Mouse (Mus musculus) ES-E14 (cell line): Measurements from ENCODE around the gene Psmg1. TPM values are rescaled to one million over a fixed set of nuclear protein-coding genes. Genes with fewer than 3 reads are reported as not detected.
"Not testable (repeated sequence)": the region's sequence is repeated elsewhere in the genome, so short reads cannot be mapped to it uniquely, and the experiment has no call there.

Experiments
- DNase-seq: peaks from one replicate; pipeline ENCODE4 v3.0.0-alpha.2; 2013; ENCODE audit warnings: low read depth, low spot score
- H3K27ac ChIP-seq: 2 replicates; pipeline ENCODE4 v1.5.1; 2012; ENCODE audit warnings: low read depth, mild to moderate bottlenecking, low read length, moderate library complexity, mixed read lengths; ENCODE audit not compliant: poor library complexity, insufficient read depth, severe bottlenecking
- H3K36me3 ChIP-seq: 2 replicates; pipeline ENCODE4 v1.6.1; 2012; ENCODE audit warnings: mild to moderate bottlenecking, low read length, moderate library complexity, mixed read lengths; ENCODE audit not compliant: control insufficient read depth, poor library complexity, insufficient read depth, severe bottlenecking
- H3K4me1 ChIP-seq, 2 experiments: fragments of 150-350 bp in 1 of 2; sonication (generic) in 1 of 2; 2 replicates each; pipeline ENCODE4 v1.6.1; 2012; ENCODE audit warnings: low read length in 2 of 2, mild to moderate bottlenecking in 1 of 2, mixed read lengths in 1 of 2; ENCODE audit not compliant: control insufficient read depth in 2 of 2, insufficient read depth in 2 of 2, poor library complexity in 1 of 2
- H3K4me3 ChIP-seq, 2 experiments: fragments of 150-350 bp in 1 of 2; sonication (generic) in 1 of 2; 2 replicates each; pipeline ENCODE4 v1.5.1; 2012; ENCODE audit warnings: low read length in 2 of 2, low read depth in 1 of 2, mild to moderate bottlenecking in 1 of 2, mixed read lengths in 1 of 2; ENCODE audit not compliant: insufficient read depth in 1 of 2, poor library complexity in 1 of 2, severe bottlenecking in 1 of 2
- H3K9ac ChIP-seq: 2 replicates; pipeline ENCODE4 v1.6.1; 2012; ENCODE audit warnings: low read depth, mild to moderate bottlenecking, low read length, mixed read lengths; ENCODE audit not compliant: poor library complexity, insufficient read depth, severe bottlenecking
- H3K9me3 ChIP-seq: fragments of 150-350 bp; sonication (generic); 2 replicates; pipeline ENCODE4 v1.6.1; 2012; ENCODE audit warnings: low read depth, mild to moderate bottlenecking, low read length; ENCODE audit not compliant: control insufficient read depth, insufficient read depth
- CHD2 ChIP-seq: IDR thresholded peaks from 2 replicates; pipeline ENCODE4 v1.6.1; 2014; ENCODE audit warnings: mild to moderate bottlenecking, low read depth, low read length, inconsistent platforms
- HCFC1 ChIP-seq: IDR thresholded peaks from 2 replicates; pipeline ENCODE4 v1.6.1; 2012; ENCODE audit warnings: low read length, inconsistent platforms, borderline replicate concordance; ENCODE audit not compliant: insufficient read depth
- MAFK ChIP-seq: IDR thresholded peaks from 2 replicates; pipeline ENCODE4 v1.6.1; 2014; ENCODE audit warnings: mild to moderate bottlenecking, low read depth, low read length, inconsistent platforms; ENCODE audit not compliant: insufficient read depth
- ZC3H11A ChIP-seq: IDR thresholded peaks from 2 replicates; pipeline ENCODE4 v1.6.1; 2012; ENCODE audit warnings: low read depth, mild to moderate bottlenecking, inconsistent platforms, low read length, borderline replicate concordance
- ZNF384 ChIP-seq: IDR thresholded peaks from 2 replicates; pipeline ENCODE4 v1.6.1; 2012; ENCODE audit warnings: low read depth, low read length, inconsistent platforms
- in situ Hi-C, 2 experiments: fragments of 600-800 bp; cut with MboI; formaldehyde crosslinking; loops; one replicate each; pipeline ENCODE4 v1.15.1; 2025; ENCODE audit warnings: low sequenced_read_pairs in 2 of 2, inconsistent platforms in 1 of 2; ENCODE audit not compliant: unreplicated experiment in 2 of 2
- total RNA-seq: library from RNA; depleted of rRNA; stranded (reverse); fragments of 300-350 nt; gene quantifications from 2 replicates; pipeline ENCODE4 v1.2.3, GENCODE M21; 2012

Gene Psmg1
- total RNA-seq, 1 experiment, result 92.9 TPM

DNA sequence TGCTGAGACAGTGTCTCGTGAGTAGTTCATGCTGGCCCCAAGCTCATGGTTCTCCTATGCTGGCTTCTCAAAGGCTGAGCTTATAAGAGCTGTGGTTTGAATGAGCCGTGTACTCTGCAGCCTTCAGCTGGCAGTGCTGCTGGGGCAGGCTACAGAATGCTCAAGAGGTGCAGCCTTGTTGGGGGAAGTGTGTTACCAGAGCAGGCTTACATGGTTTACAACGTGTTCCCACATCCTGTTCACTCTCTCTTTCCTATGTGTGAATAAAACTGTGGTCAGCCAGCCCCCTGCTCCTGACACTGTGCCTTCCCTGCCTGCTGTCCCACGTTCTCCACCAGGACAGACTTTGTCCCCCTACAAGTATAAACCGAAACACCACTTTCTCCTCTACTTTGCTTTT, 5.8 kb downstream of the Psmg1 start:
- Histone ChIP-seq H3K9me3 (no peaks in the 10 kb centered on the region), H3K27ac (no peak overlapping the region), H3K36me3 (peaks cover 40% of the 10 kb centered on the region), H3K4me3 (no peak overlapping the region), H3K4me1 (peaks cover 0 to 3% of the 10 kb centered on the region in 2 experiments; a peak in 2 of 4 replicates), H3K9ac (no peak overlapping the region)
- in situ Hi-C loops, result no loop called here
- TF ChIP-seq HCFC1, result no peak
- TF ChIP-seq ZC3H11A, result no peak
- no peak for TF ChIP-seq MAFK
- no peak for TF ChIP-seq ZNF384
- no peak for TF ChIP-seq CHD2
- no peak for DNase-seq

GRCm38 (mm10) chr16:95983601-95984000, 7.2 kb downstream of the Psmg1 start:
- no peaks in the 10 kb centered on the region for H3K9me3 ChIP-seq
- H3K4me1 ChIP-seq, result peaks cover 0 to 2% of the 10 kb centered on the region in 2 experiments; a peak in 1 of 4 replicates
- no peak for DNase-seq
- no peak for TF ChIP-seq HCFC1
- no peak for TF ChIP-seq ZNF384
- TF ChIP-seq ZC3H11A, result no peak
- TF ChIP-seq MAFK, result no peak
- in situ Hi-C loops, result no loop called here
- no peak overlapping the region for H3K27ac ChIP-seq
- no peak overlapping the region; the same call in 1 of the 2 replicates for H3K9ac ChIP-seq
- no peak overlapping the region for H3K4me3 ChIP-seq
- peaks cover 40% of the 10 kb centered on the region for H3K36me3 ChIP-seq

DNA sequence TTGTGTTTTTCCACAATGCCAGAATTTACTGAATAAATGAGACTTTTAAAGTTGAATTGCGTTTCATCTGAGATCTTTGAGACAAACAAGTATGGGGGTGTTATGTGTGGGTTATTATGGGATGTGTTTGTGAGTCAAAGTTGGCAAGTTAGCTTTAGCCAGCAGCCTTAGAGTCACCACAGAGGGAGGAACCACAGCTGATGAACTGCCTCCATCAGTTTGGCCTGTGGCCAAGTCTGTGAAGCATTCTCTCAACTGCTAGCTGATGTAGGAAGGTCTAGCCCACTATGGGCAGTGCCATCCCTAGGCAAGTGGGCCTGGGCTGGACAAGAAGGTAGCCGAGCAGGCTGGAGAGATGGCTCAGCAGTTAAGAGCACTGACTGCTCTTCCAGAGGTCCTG, 19.9 kb downstream of the Psmg1 start:
- no peak for DNase-seq
- H3K9me3 ChIP-seq, result no peaks in the 10 kb centered on the region
- in situ Hi-C loops, result loop anchor here in 1 of 2 experiments (25.0 kb wide), 1 partner anchor 359 kb away; no protein-coding TSS in a partner anchor
- TF ChIP-seq ZNF384, result no peak
- TF ChIP-seq MAFK, result no peak
- TF ChIP-seq ZC3H11A, result no peak
- no peak for TF ChIP-seq HCFC1
- no peak for TF ChIP-seq CHD2
- no peaks in the 10 kb centered on the region for H3K36me3 ChIP-seq
- H3K9ac ChIP-seq, result no peak overlapping the region
- no peak overlapping the region for H3K27ac ChIP-seq
- no peaks in the 10 kb centered on the region for H3K4me1 ChIP-seq
- no peak overlapping the region for H3K4me3 ChIP-seq

DNA sequence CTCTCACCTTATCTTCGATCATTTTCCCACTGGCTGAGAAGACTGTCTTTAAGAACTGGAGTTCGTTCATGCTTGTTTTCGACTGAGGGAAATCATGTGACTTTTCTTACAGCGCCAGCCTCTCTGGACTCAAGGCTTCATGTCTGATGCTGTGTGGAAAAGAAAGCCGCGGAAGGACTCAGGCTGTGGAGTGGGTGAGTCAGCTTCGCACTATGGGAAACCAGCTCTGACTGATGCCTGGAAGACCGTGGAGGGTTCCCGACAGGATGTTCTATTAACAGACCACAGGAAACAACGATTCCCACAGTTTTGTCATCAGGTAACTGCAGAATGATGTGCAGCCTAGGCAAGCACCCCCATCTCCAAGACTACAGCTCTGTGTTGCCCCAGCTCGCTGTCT, 23.3 kb downstream of the Psmg1 start:
- no peak overlapping the region for H3K27ac ChIP-seq
- no peak overlapping the region for H3K4me3 ChIP-seq
- in situ Hi-C loops, result loop anchor here in 1 of 2 experiments (25.0 kb wide), 1 partner anchor 355 kb away; no protein-coding TSS in a partner anchor
- H3K9me3 ChIP-seq, result no peaks in the 10 kb centered on the region
- no peak for TF ChIP-seq ZNF384
- no peak for DNase-seq
- no peaks in the 10 kb centered on the region for H3K36me3 ChIP-seq
- H3K4me1 ChIP-seq, result peaks cover 0 to 5% of the 10 kb centered on the region in 2 experiments; a peak in 2 of 4 replicates
- H3K9ac ChIP-seq, result no peak overlapping the region

DNA sequence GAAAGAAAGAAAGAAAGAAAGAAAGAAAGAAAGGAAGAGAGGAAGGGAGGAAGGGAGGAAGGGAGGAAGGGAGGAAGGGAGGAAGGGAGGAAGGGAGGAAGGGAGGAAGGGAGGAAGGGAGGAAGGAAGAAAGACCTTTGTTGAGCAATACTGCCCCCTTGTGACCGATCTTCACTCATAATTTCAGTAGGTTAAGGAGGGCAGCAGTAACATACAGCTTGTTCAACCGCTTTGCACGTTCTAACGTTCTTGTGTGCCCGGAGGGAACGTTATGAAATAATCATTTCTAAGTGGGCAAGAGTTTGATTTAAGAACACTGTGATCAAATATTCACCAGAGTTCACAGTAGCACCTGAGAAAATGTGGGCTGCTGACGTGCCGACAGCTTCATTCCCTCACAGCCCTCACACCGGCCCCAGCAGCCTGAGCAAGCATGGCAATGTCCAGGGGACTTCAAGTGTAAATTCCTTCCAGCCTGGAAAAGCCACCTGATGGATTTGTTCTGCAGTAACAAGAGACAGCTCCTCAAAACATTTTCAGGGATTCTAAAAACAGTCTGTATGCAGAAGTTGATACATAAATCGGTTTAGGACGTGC, 26.2 kb downstream of the Psmg1 start:
- H3K27ac ChIP-seq, result no peak overlapping the region
- no peaks in the 10 kb centered on the region for H3K9me3 ChIP-seq
- H3K9ac ChIP-seq, result no peak overlapping the region
- TF ChIP-seq ZC3H11A, result peak; percentile 36; the same call in 1 of the 2 replicates
- no peak for TF ChIP-seq ZNF384
- in situ Hi-C loops, result loop anchor here in 1 of 2 experiments (25.0 kb wide), 1 partner anchor 352 kb away; no protein-coding TSS in a partner anchor
- peaks cover 5 to 12% of the 10 kb centered on the region in 2 experiments; a peak in 3 of 4 replicates for H3K4me1 ChIP-seq
- H3K4me3 ChIP-seq, result no peak overlapping the region
- H3K36me3 ChIP-seq, result no peaks in the 10 kb centered on the region
- DNase-seq, result no peak

- H3K9ac ChIP-seq, H3K9me3 ChIP-seq, H3K4me3 ChIP-seq, DNase-seq, H3K36me3 ChIP-seq: not testable (repeated sequence)
- peak overlapping the region; percentile 38; the same call in 1 of the 2 replicates for H3K27ac ChIP-seq
- H3K4me1 ChIP-seq, result peaks cover 5 to 17% of the 10 kb centered on the region in 2 experiments; a peak in 3 of 4 replicates
- in situ Hi-C loops, result loop anchor here in 1 of 2 experiments (25.0 kb wide), 1 partner anchor 349 kb away; no protein-coding TSS in a partner anchor
Measured at GRCm38 (mm10) chr16:95961484-95961883, 29.3 kb downstream of the Psmg1 start.

DNA sequence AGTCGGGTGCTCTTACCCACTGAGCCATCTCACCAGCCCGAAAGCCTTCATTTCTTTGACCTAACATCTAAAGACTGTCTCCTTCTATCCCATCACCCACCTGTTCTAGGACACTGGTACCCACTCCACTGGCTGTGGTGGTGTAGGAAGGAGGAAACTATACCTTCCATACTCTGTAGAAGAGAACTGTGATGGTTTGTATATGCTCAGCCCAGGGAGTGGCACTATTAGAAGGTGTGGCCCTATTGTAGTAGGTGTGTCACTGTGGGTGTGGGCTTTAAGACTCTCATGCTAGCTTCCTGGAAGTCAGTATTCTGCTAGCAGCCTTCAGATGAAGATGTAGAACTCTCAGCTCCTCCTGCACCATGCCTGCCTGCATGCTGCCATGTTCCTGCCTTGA, 30.1 kb downstream of the Psmg1 start:
- not testable (repeated sequence) for H3K27ac ChIP-seq, DNase-seq
- in situ Hi-C loops, result loop anchor here in 1 of 2 experiments (25.0 kb wide), 1 partner anchor 348 kb away; no protein-coding TSS in a partner anchor

More for the DNA sequence above, 30.1 kb downstream of the Psmg1 start:
- not testable (repeated sequence) for H3K9ac ChIP-seq, H3K36me3 ChIP-seq, H3K4me3 ChIP-seq, H3K9me3 ChIP-seq
- peaks cover 5 to 17% of the 10 kb centered on the region in 2 experiments; a peak in 3 of 4 replicates for H3K4me1 ChIP-seq
